Mouse (Mus musculus) forebrain, embryonic 16.5 days (tissue): ENCODE measurements at regions not wholly inside any gene's neighbourhood (a gene's known extent, or its start where the extent isn't known, plus 50 kb on each side); places are given as distances from the start of the nearest gene placed in this dataset.
A peak's percentile ranks its signal among the peaks of the same experiment; 100 is the strongest.

ENCODE experiments used
- ATAC-seq: fragments of 200-750 bp; cut with Nextera tagmentation; 2 replicates; pipeline ENCODE4 v1.8.0; 2017; ENCODE audit warnings: mild to moderate bottlenecking, moderate library complexity
- H3K27ac ChIP-seq: fragments of 300-500 bp; sonication (generic); 2 replicates; pipeline ENCODE4 v1.5.1; 2014; ENCODE audit warnings: low read length, control low read depth
- H3K27me3 ChIP-seq: fragments of 300-500 bp; sonication (generic); replicated peaks from 2 replicates; pipeline ENCODE4 v1.6.1; 2014; ENCODE audit warnings: low read length; ENCODE audit not compliant: control insufficient read depth, insufficient read depth
- H3K36me3 ChIP-seq: fragments of 300-500 bp; sonication (generic); 2 replicates; pipeline ENCODE4 v1.6.1; 2014; ENCODE audit not compliant: control insufficient read depth, insufficient read depth
- H3K4me1 ChIP-seq: fragments of 300-500 bp; sonication (generic); replicated peaks from 2 replicates; pipeline ENCODE4 v1.6.1; 2014; ENCODE audit warnings: low read length; ENCODE audit not compliant: control insufficient read depth, insufficient read depth
- H3K4me2 ChIP-seq: fragments of 300-500 bp; sonication (generic); 2 replicates; pipeline ENCODE4 v1.6.1; 2014; ENCODE audit warnings: mild to moderate bottlenecking, low read length, control low read depth
- H3K4me3 ChIP-seq: fragments of 300-500 bp; sonication (generic); replicated peaks from 2 replicates; pipeline ENCODE4 v1.5.1; 2014; ENCODE audit warnings: mild to moderate bottlenecking, low read length, control low read depth
- H3K9ac ChIP-seq: fragments of 300-500 bp; sonication (generic); replicated peaks from 2 replicates; pipeline ENCODE4 v1.6.1; 2014; ENCODE audit warnings: low read depth, low read length, control low read depth
- H3K9me3 ChIP-seq: fragments of 300-500 bp; sonication (generic); 2 replicates; pipeline ENCODE4 v1.6.1; 2016; ENCODE audit warnings: low read length; ENCODE audit not compliant: control insufficient read depth
- WGBS: fragments of 180-500 bp; shearing (Covaris S2); extraction: QIAGEN DNeasy Blood & Tissue Kit; methylation state at CpG from one replicate; pipeline ENCODE4 v1.1.7; 2014; 5-methylcytosine and 5-hydroxymethylcytosine counted together

GRCm38 (mm10) chr15:93189266-93189855, 85.6 kb downstream of the Gxylt1 start:
- no peak overlapping the region for H3K4me3 ChIP-seq
- no peaks in the 10 kb centered on the region for H3K36me3 ChIP-seq
- H3K9me3 ChIP-seq: no peaks in the 10 kb centered on the region; the same call in 1 of the 2 replicates
- H3K4me2 ChIP-seq: no peak overlapping the region
- H3K9ac ChIP-seq: no peak overlapping the region
- no peaks in the 10 kb centered on the region for H3K27me3 ChIP-seq
- peaks cover 3% of the 10 kb centered on the region; the same call in 1 of the 2 replicates for H3K4me1 ChIP-seq
- WGBS: 90% methylated on average over 7 of the region's 7 CpGs
- H3K27ac ChIP-seq: no peak overlapping the region
- no peak for ATAC-seq

GRCm38 (mm10) chr15:93176221-93176620, 98.8 kb downstream of the Gxylt1 start:
- 52% methylated on average over 5 of the region's 5 CpGs for WGBS
- H3K4me3 ChIP-seq: no peak overlapping the region
- H3K4me2 ChIP-seq: no peak overlapping the region
- H3K9me3 ChIP-seq: no peaks in the 10 kb centered on the region
- no peak overlapping the region for H3K27ac ChIP-seq
- no peaks in the 10 kb centered on the region for H3K27me3 ChIP-seq
- no peak for ATAC-seq
- no peaks in the 10 kb centered on the region for H3K36me3 ChIP-seq
- no peaks in the 10 kb centered on the region for H3K4me1 ChIP-seq
- no peak overlapping the region for H3K9ac ChIP-seq

- H3K4me1 ChIP-seq: no peaks in the 10 kb centered on the region
- H3K4me3 ChIP-seq: no peak overlapping the region
- no peak overlapping the region for H3K4me2 ChIP-seq
- no peaks in the 10 kb centered on the region for H3K27me3 ChIP-seq
- no peak overlapping the region for H3K27ac ChIP-seq
- WGBS: 87% methylated on average over 3 of the region's 3 CpGs
- no peak for ATAC-seq
- H3K9ac ChIP-seq: no peak overlapping the region
- no peaks in the 10 kb centered on the region for H3K9me3 ChIP-seq
- H3K36me3 ChIP-seq: no peaks in the 10 kb centered on the region
Observed at GRCm38 (mm10) chr15:93168784-93169183, 106.2 kb downstream of the Gxylt1 start.

GRCm38 (mm10) chr15:93167451-93167850, 107.5 kb downstream of the Gxylt1 start:
- Histone ChIP-seq H3K9me3 (no peaks in the 10 kb centered on the region), H3K27me3 (no peaks in the 10 kb centered on the region), H3K4me3 (no peak overlapping the region), H3K36me3 (no peaks in the 10 kb centered on the region), H3K27ac (no peak overlapping the region), H3K4me2 (no peak overlapping the region), H3K9ac (no peak overlapping the region), H3K4me1 (peaks cover under 1% of the 10 kb centered on the region)
- WGBS: 95% methylated on average over 9 of the region's 9 CpGs
- no peak for ATAC-seq

- Histone ChIP-seq H3K27ac (no peak overlapping the region), H3K27me3 (no peaks in the 10 kb centered on the region), H3K9me3 (no peaks in the 10 kb centered on the region), H3K4me3 (no peak overlapping the region), H3K4me1 (peaks cover 7% of the 10 kb centered on the region), H3K36me3 (no peaks in the 10 kb centered on the region), H3K9ac (no peak overlapping the region), H3K4me2 (no peak overlapping the region; the same call in 1 of the 2 replicates)
- 0 out of 2 replicates have a peak, but pooled peaks have one; percentile 26 for ATAC-seq
- WGBS: 62% methylated on average over 25 of the region's 25 CpGs
Observed at GRCm38 (mm10) chr15:93161924-93162910, 112.8 kb downstream of the Gxylt1 start.

GRCm38 (mm10) chr15:93161329-93161728, 113.7 kb downstream of the Gxylt1 start:
- no peak overlapping the region for H3K9ac ChIP-seq
- no peaks in the 10 kb centered on the region for H3K27me3 ChIP-seq
- WGBS: 43% methylated on average over 7 of the region's 7 CpGs
- H3K4me1 ChIP-seq: peaks cover 7% of the 10 kb centered on the region
- H3K4me2 ChIP-seq: no peak overlapping the region
- H3K9me3 ChIP-seq: no peaks in the 10 kb centered on the region
- H3K27ac ChIP-seq: no peak overlapping the region
- H3K4me3 ChIP-seq: no peak overlapping the region
- no peaks in the 10 kb centered on the region for H3K36me3 ChIP-seq
- ATAC-seq: 0 out of 2 replicates have a peak, but pooled peaks have one; percentile 15

GRCm38 (mm10) chr15:93155756-93156155, 119.2 kb downstream of the Gxylt1 start:
- no peak for ATAC-seq
- H3K9me3 ChIP-seq: no peaks in the 10 kb centered on the region
- 81% methylated on average over 3 of the region's 3 CpGs for WGBS
- no peaks in the 10 kb centered on the region for H3K36me3 ChIP-seq
- no peak overlapping the region for H3K4me2 ChIP-seq
- no peaks in the 10 kb centered on the region for H3K27me3 ChIP-seq
- H3K4me3 ChIP-seq: no peak overlapping the region
- H3K9ac ChIP-seq: no peak overlapping the region
- H3K4me1 ChIP-seq: no peaks in the 10 kb centered on the region
- H3K27ac ChIP-seq: no peak overlapping the region

GRCm38 (mm10) chr15:93154022-93154421, 121.0 kb downstream of the Gxylt1 start:
- Histone ChIP-seq H3K27me3 (no peaks in the 10 kb centered on the region), H3K4me2 (no peak overlapping the region), H3K36me3 (no peaks in the 10 kb centered on the region), H3K9ac (no peak overlapping the region), H3K4me1 (no peaks in the 10 kb centered on the region), H3K9me3 (no peaks in the 10 kb centered on the region), H3K4me3 (no peak overlapping the region), H3K27ac (no peak overlapping the region)
- WGBS: 56% methylated on average over 4 of the region's 4 CpGs
- no peak for ATAC-seq

GRCm38 (mm10) chr15:93144899-93145298, 130.1 kb downstream of the Gxylt1 start:
- H3K27ac ChIP-seq: no peak overlapping the region
- H3K36me3 ChIP-seq: no peaks in the 10 kb centered on the region
- no peak overlapping the region for H3K9ac ChIP-seq
- no peaks in the 10 kb centered on the region for H3K27me3 ChIP-seq
- H3K4me3 ChIP-seq: no peak overlapping the region
- no peaks in the 10 kb centered on the region for H3K9me3 ChIP-seq
- WGBS: 95% methylated on average over 9 of the region's 9 CpGs
- H3K4me1 ChIP-seq: no peaks in the 10 kb centered on the region
- no peak for ATAC-seq
- no peak overlapping the region for H3K4me2 ChIP-seq
